ENCODE assay signal across 15 mouse cellular contexts in the genomic region with DNA sequence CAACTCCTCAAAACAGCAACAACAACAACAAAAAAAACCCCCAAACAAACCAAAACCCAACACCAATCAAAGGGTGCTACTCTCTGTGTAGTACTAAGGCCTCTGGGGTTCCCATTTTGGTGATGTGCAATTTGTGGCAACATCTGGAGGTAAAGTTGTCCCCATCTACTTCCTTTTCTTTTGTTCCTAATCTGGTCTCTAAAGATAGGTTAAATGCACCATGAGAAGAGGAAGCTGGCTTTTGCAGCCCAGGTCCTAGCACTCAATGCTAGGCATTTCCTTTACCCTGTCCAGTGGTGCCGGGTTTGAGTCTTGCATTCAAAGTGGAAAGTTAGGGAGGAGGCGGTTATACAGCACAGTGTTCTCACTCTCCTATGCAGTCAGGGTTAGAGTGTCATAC. TPM values are rescaled to one million over a fixed set of nuclear protein-coding genes. Genes with fewer than 3 reads are reported as not detected.
A peak's percentile ranks its signal among the peaks of the same experiment; 100 is the strongest.
DNase-seq lines count a peak whose midpoint lies in the region; ATAC-seq lines count a peak whose summit lies in the region.
"Had no signal": no experiment of that assay in that cellular context is flagged by ENCODE, and none has a peak within 500 bp of the region (broad histone marks: within the 10 kb centered on the region; RNA-seq: fewer than 3 reads in every experiment).

No protein-coding gene starts in this region.

- DNase-seq in thymus, postnatal 0 days (ENCODE audit: low spot score), result peak; percentile 14
- no peak for DNase-seq in thymus, postnatal 36 days
- peak; percentile 28 for DNase-seq in c-Kit-positive CD71-negative TER-119-negative erythroid progenitor cells, embryonic 14.5 days (ENCODE audit: low read depth)
- DNase-seq in frontal cortex, adult 2 months (ENCODE audit: extremely low spot score in 1 of 2, low spot score in 1 of 2), result no peak
- no peak for DNase-seq in T-cell, adult 2 months (ENCODE audit: low spot score)
- no peak for DNase-seq in adrenal gland, postnatal 10 days
- DNase-seq: cerebellum, adult 9-10 months; forebrain, postnatal 0 days; gastrocnemius, postnatal 25 days; kidney, postnatal 25 days; liver, embryonic 13.5 days; lung, adult 2 months had no signal

- ATAC-seq in megakaryocyte progenitor cell, adult 5-6 weeks (replicated peaks; ENCODE audit: poor library complexity), result peak; percentile 84
- ATAC-seq: forebrain, postnatal 0 days; hindbrain, embryonic 16.5 days; intestine, embryonic 15.5 days had no signal

RNA-seq across cellular contexts. Expression of a gene that starts 57.4 kb away (rescaled TPM):
- polyA plus RNA-seq in thymus, postnatal 0 days (2015; fragmentation: Nextera tagmentation; extraction: Ambion mirVana), result 1.0 and 1.4 TPM in 2 replicates
- total RNA-seq in megakaryocyte progenitor cell, adult 5-6 weeks (2015), result 1.2 and 1.4 TPM in 2 replicates
- total RNA-seq in megakaryocyte progenitor cell, adult 5-6 weeks (2017), result 0.17 TPM in 1 of 2 replicates, not detected in the other
- 1.1 and 1.4 TPM in 2 replicates for polyA plus RNA-seq in frontal cortex, adult 2 months (2012; rRNA removed)
- under 1 TPM; 0.66 to 0.67 TPM for total RNA-seq in adrenal gland, postnatal 10 days (2021)

RNA-seq across cellular contexts. Expression of a gene that starts 57.6 kb away (rescaled TPM):
- polyA plus RNA-seq in thymus, postnatal 0 days (2015; fragmentation: Nextera tagmentation; extraction: Ambion mirVana), result 51.2 and 53.7 TPM in 2 replicates
- 47.3 and 62.2 TPM in 2 replicates for total RNA-seq in megakaryocyte progenitor cell, adult 5-6 weeks (2015)
- total RNA-seq in megakaryocyte progenitor cell, adult 5-6 weeks (2017), result 23.2 and 23.5 TPM in 2 replicates
- polyA plus RNA-seq in frontal cortex, adult 2 months (2012; rRNA removed), result 54.8 and 55.3 TPM in 2 replicates
- 10 to 100 TPM; 17.7 to 22.6 TPM for total RNA-seq in adrenal gland, postnatal 10 days (2021)

Comparison
In these comparisons a context has a peak if more than half of its experiments do, and no peak if none do; other contexts are left out.
1. DNase-seq: peak in thymus, postnatal 0 days (single experiment) and c-Kit-positive CD71-negative TER-119-negative erythroid progenitor cells, embryonic 14.5 days (single experiment); none in thymus, postnatal 36 days (0 of 2), frontal cortex, adult 2 months (0 of 2), T-cell, adult 2 months (single experiment) and adrenal gland, postnatal 10 days (single experiment).